Mouse (Mus musculus) spleen, adult 2 months (tissue): ENCODE results near the gene Abhd4. TPM values are rescaled to one million over a fixed set of nuclear protein-coding genes. Genes with fewer than 3 reads are reported as not detected.

Source experiments
- DNase-seq, 2 experiments: peaks; one replicate each; pipeline versions ENCODE4 v3.0.0 to v3.0.0-alpha.2; 2012 to 2021; ENCODE audit warnings: low spot score in 2 of 2, low read depth in 1 of 2
- H3K27ac ChIP-seq: fragments of 200-500 bp; 2 replicates; pipeline ENCODE4 v1.5.1; 2012; ENCODE audit warnings: low read length, inconsistent platforms; ENCODE audit not compliant: insufficient read depth
- H3K27me3 ChIP-seq: fragments of 200-500 bp; 2 replicates; pipeline ENCODE4 v1.6.1; 2012; ENCODE audit warnings: mild to moderate bottlenecking, moderate library complexity, low read length, inconsistent platforms; ENCODE audit not compliant: control insufficient read depth, insufficient read depth
- H3K36me3 ChIP-seq: fragments of 200-500 bp; 2 replicates; pipeline ENCODE4 v1.6.1; 2012; ENCODE audit warnings: mild to moderate bottlenecking, low read length, inconsistent platforms; ENCODE audit not compliant: control insufficient read depth, insufficient read depth
- H3K4me1 ChIP-seq: fragments of 200-500 bp; 2 replicates; pipeline ENCODE4 v1.6.1; 2011; ENCODE audit warnings: inconsistent platforms; ENCODE audit not compliant: control insufficient read depth, insufficient read depth, insufficient read length
- H3K4me3 ChIP-seq: fragments of 200-500 bp; 2 replicates; pipeline ENCODE4 v1.5.1; 2011; ENCODE audit warnings: mild to moderate bottlenecking, inconsistent platforms; ENCODE audit not compliant: insufficient read depth, insufficient read length; ENCODE audit errors: extremely low read depth
- CTCF ChIP-seq: fragments of 200-500 bp; IDR thresholded peaks from 2 replicates; pipeline ENCODE4 v1.5.1; 2011; ENCODE audit warnings: mild to moderate bottlenecking, inconsistent platforms; ENCODE audit not compliant: insufficient read depth, insufficient read length, insufficient replicate concordance; ENCODE audit errors: extremely low read depth
- POLR2A ChIP-seq: fragments of 200-500 bp; IDR thresholded peaks from 2 replicates; pipeline ENCODE4 v1.6.1; 2011; ENCODE audit warnings: low read depth, low read length, inconsistent platforms
- WGBS: fragments of 180-500 bp; shearing (Covaris S2); methylation state at CpG from one replicate; pipeline ENCODE4 v1.1.7; 2018; 5-methylcytosine and 5-hydroxymethylcytosine counted together
- polyA plus RNA-seq: library from polyadenylated mRNA; depleted of rRNA; stranded (reverse); fragments of >200 nt; gene quantifications from 2 replicates; pipeline ENCODE4 v1.2.3, GENCODE M21; 2012

The Abhd4 gene
- polyA plus RNA-seq, 1 experiment = 23.4 TPM

GRCm38 (mm10) chr14:54214901-54215300 is 39.1 kb upstream of the Abhd4 start:
- 71% methylated on average over 10 of the region's 10 CpGs for WGBS
- DNase-seq = no peak
- H3K36me3 ChIP-seq = no peaks in the 10 kb centered on the region

GRCm38 (mm10) chr14:54216126-54216525 is 37.9 kb upstream of the Abhd4 start:
- no peak overlapping the region for H3K4me3 ChIP-seq
- H3K27ac ChIP-seq = peak overlapping the region; percentile 54
- no peak for DNase-seq
- no peak for TF ChIP-seq POLR2A
- no peak for TF ChIP-seq CTCF
- no peaks in the 10 kb centered on the region for H3K27me3 ChIP-seq
- H3K36me3 ChIP-seq = no peaks in the 10 kb centered on the region
- H3K4me1 ChIP-seq = no peaks in the 10 kb centered on the region
- WGBS = 81% methylated on average over 7 of the region's 7 CpGs

More at GRCm38 (mm10) chr14:54214901-54215300, 39.1 kb upstream of the Abhd4 start:
- Histone ChIP-seq H3K4me3 (no peak overlapping the region; the same call in 1 of the 2 replicates), H3K27me3 (no peaks in the 10 kb centered on the region), H3K4me1 (no peaks in the 10 kb centered on the region), H3K27ac (peak overlapping the region; percentile 80)
- no peak for TF ChIP-seq CTCF
- TF ChIP-seq POLR2A = no peak

GRCm38 (mm10) chr14:54218233-54218632 is 35.8 kb upstream of the Abhd4 start:
- H3K27me3 ChIP-seq = no peaks in the 10 kb centered on the region
- peaks cover 16% of the 10 kb centered on the region; the same call in 1 of the 2 replicates for H3K4me1 ChIP-seq
- H3K36me3 ChIP-seq = no peaks in the 10 kb centered on the region
- no peak for DNase-seq
- TF ChIP-seq POLR2A (no peak), CTCF (no peak)
- H3K4me3 ChIP-seq = no peak overlapping the region
- 77% methylated on average over 1 of the region's 1 CpGs for WGBS
- H3K27ac ChIP-seq = peak overlapping the region; percentile 79

- H3K4me3 ChIP-seq = no peak overlapping the region
- H3K4me1 ChIP-seq = peaks cover 21% of the 10 kb centered on the region; the same call in 1 of the 2 replicates
- H3K27ac ChIP-seq = peak overlapping the region; percentile 79
- no peaks in the 10 kb centered on the region for H3K27me3 ChIP-seq
- no peaks in the 10 kb centered on the region for H3K36me3 ChIP-seq
- WGBS = 74% methylated on average over 9 of the region's 9 CpGs
- TF ChIP-seq POLR2A = no peak
- TF ChIP-seq CTCF = no peak
- DNase-seq = no peak
Measured at GRCm38 (mm10) chr14:54218721-54219120, 35.3 kb upstream of the Abhd4 start.

GRCm38 (mm10) chr14:54219256-54219655 is 34.7 kb upstream of the Abhd4 start:
- H3K27me3 ChIP-seq = no peaks in the 10 kb centered on the region
- peak overlapping the region; percentile 0; the same call in 1 of the 2 replicates for H3K4me3 ChIP-seq
- H3K27ac ChIP-seq = peak overlapping the region; percentile 79
- TF ChIP-seq POLR2A (no peak), CTCF (no peak)
- H3K4me1 ChIP-seq = peaks cover 21% of the 10 kb centered on the region; the same call in 1 of the 2 replicates
- no peaks in the 10 kb centered on the region for H3K36me3 ChIP-seq
- no peak for DNase-seq
- WGBS = 81% methylated on average over 8 of the region's 8 CpGs

- Histone ChIP-seq H3K36me3 (no peaks in the 10 kb centered on the region), H3K4me1 (peaks cover 27% of the 10 kb centered on the region; the same call in 1 of the 2 replicates), H3K4me3 (no peak overlapping the region), H3K27ac (peak overlapping the region; percentile 79), H3K27me3 (no peaks in the 10 kb centered on the region)
- DNase-seq = no peak
- no peak for TF ChIP-seq CTCF
- TF ChIP-seq POLR2A = no peak
- WGBS = 74% methylated on average over 7 of the region's 7 CpGs
Measured at GRCm38 (mm10) chr14:54219849-54220248, 34.1 kb upstream of the Abhd4 start.

GRCm38 (mm10) chr14:54220726-54221494 is 33.1 kb upstream of the Abhd4 start:
- Histone ChIP-seq H3K4me3 (no peak overlapping the region), H3K36me3 (no peaks in the 10 kb centered on the region), H3K27ac (peak overlapping the region; percentile 79), H3K27me3 (no peaks in the 10 kb centered on the region), H3K4me1 (peaks cover 32% of the 10 kb centered on the region; the same call in 1 of the 2 replicates)
- TF ChIP-seq POLR2A (no peak), CTCF (no peak)
- WGBS = 79% methylated on average over 8 of the region's 8 CpGs
- no peak for DNase-seq
